Mouse (Mus musculus): ENCODE results near the gene Ccdc146. TPM values are rescaled to one million over a fixed set of nuclear protein-coding genes. Genes with fewer than 3 reads are reported as not detected.
A peak's percentile ranks its signal among the peaks of the same experiment; 100 is the strongest.

The Ccdc146 gene
- 2.7 and 3.0 TPM in 2 replicates for polyA plus RNA-seq (2014; fragmentation: Nextera tagmentation; extraction: Ambion mirVana)

- Histone ChIP-seq H3K27ac (replicated peaks in 1 of 2; ENCODE audit: control insufficient read depth in 1 of 2, insufficient read depth in 1 of 2, low read depth in 2 of 2, low read length in 2 of 2) (peak within 1 kb of the TSS; percentile 12 to 15), H3K4me3 (ENCODE audit: control insufficient read depth in 1 of 2, insufficient read depth in 1 of 2, low read depth in 1 of 2, low read length in 2 of 2) (peak within 1 kb of the TSS; percentile 73 to 86), H3K27me3 (ENCODE audit: control insufficient read depth, insufficient read depth, low read length) (no peaks in the 10 kb centered on the region), H3K36me3 (ENCODE audit: control insufficient read depth, insufficient read depth, low read length) (no peaks in the 10 kb centered on the region), H3K9ac (ENCODE audit: low read length) (peak within 1 kb of the TSS; percentile 77), H3K4me1 (ENCODE audit: control insufficient read depth in 2 of 2, insufficient read depth in 2 of 2, low read length in 2 of 2) (peaks cover 0 to 14% of the 10 kb centered on the region in 2 experiments; a peak in 2 of 4 replicates), H3K9me3 (ENCODE audit: control insufficient read depth, low read length) (no peaks in the 10 kb centered on the region), H3K4me2 (ENCODE audit: low read length) (peak within 1 kb of the TSS; percentile 88)
- peak; percentile 100 for ATAC-seq (ENCODE audit: insufficient number of reproducible peaks, insufficient read depth, low FRiP score, low read depth)
- under 1% methylated on average over 68 of the region's 68 CpGs for WGBS
These were observed at the start of gene Ccdc146, which contains the start of gene Fam185a for GRCm38 (mm10) chr5:21424614-21425602. Ccdc146 (minus strand) TSS chr5:21424677. Fam185a (plus strand) TSS chr5:21424958.

- Histone ChIP-seq H3K4me1 (ENCODE audit: control insufficient read depth in 2 of 2, insufficient read depth in 2 of 2, low read length in 2 of 2) (no peaks in the 10 kb centered on the region), H3K4me2 (ENCODE audit: low read length) (no peak overlapping the region), H3K4me3 (ENCODE audit: control insufficient read depth in 1 of 2, insufficient read depth in 1 of 2, low read depth in 1 of 2, low read length in 2 of 2) (no peak overlapping the region), H3K27me3 (ENCODE audit: control insufficient read depth, insufficient read depth, low read length) (no peaks in the 10 kb centered on the region), H3K27ac (replicated peaks in 1 of 2; ENCODE audit: control insufficient read depth in 1 of 2, insufficient read depth in 1 of 2, low read depth in 2 of 2, low read length in 2 of 2) (no peak overlapping the region), H3K9me3 (ENCODE audit: control insufficient read depth, low read length) (no peaks in the 10 kb centered on the region), H3K9ac (ENCODE audit: low read length) (no peak overlapping the region), H3K36me3 (ENCODE audit: control insufficient read depth, insufficient read depth, low read length) (0 out of 2 replicates have a peak, but pooled peaks cover 3% of the 10 kb centered on the region)
- WGBS = 92% methylated on average over 12 of the region's 12 CpGs
- ATAC-seq (ENCODE audit: insufficient number of reproducible peaks, insufficient read depth, low FRiP score, low read depth) = no peak
These were observed 43.6 kb upstream of the Ccdc146 start for GRCm38 (mm10) chr5:21468100-21468499.

GRCm38 (mm10) chr5:21467387-21467786 lies 42.9 kb upstream of the Ccdc146 start:
- Histone ChIP-seq H3K27ac (replicated peaks in 1 of 2; ENCODE audit: control insufficient read depth in 1 of 2, insufficient read depth in 1 of 2, low read depth in 2 of 2, low read length in 2 of 2) (no peak overlapping the region), H3K36me3 (ENCODE audit: control insufficient read depth, insufficient read depth, low read length) (0 out of 2 replicates have a peak, but pooled peaks cover 3% of the 10 kb centered on the region), H3K4me2 (ENCODE audit: low read length) (no peak overlapping the region), H3K27me3 (ENCODE audit: control insufficient read depth, insufficient read depth, low read length) (no peaks in the 10 kb centered on the region), H3K9me3 (ENCODE audit: control insufficient read depth, low read length) (no peaks in the 10 kb centered on the region), H3K9ac (ENCODE audit: low read length) (no peak overlapping the region), H3K4me1 (ENCODE audit: control insufficient read depth in 2 of 2, insufficient read depth in 2 of 2, low read length in 2 of 2) (no peaks in the 10 kb centered on the region), H3K4me3 (ENCODE audit: control insufficient read depth in 1 of 2, insufficient read depth in 1 of 2, low read depth in 1 of 2, low read length in 2 of 2) (no peak overlapping the region)
- no peak for ATAC-seq (ENCODE audit: insufficient number of reproducible peaks, insufficient read depth, low FRiP score, low read depth)
- WGBS = 69% methylated on average over 7 of the region's 7 CpGs

GRCm38 (mm10) chr5:21440833-21441530 lies 16.5 kb upstream of the Ccdc146 start:
- Histone ChIP-seq H3K4me2 (ENCODE audit: low read length) (no peak overlapping the region), H3K4me3 (ENCODE audit: control insufficient read depth in 1 of 2, insufficient read depth in 1 of 2, low read depth in 1 of 2, low read length in 2 of 2) (no peak overlapping the region), H3K4me1 (ENCODE audit: control insufficient read depth in 2 of 2, insufficient read depth in 2 of 2, low read length in 2 of 2) (peaks cover 6 to 15% of the 10 kb centered on the region in 2 experiments), H3K36me3 (ENCODE audit: control insufficient read depth, insufficient read depth, low read length) (no peaks in the 10 kb centered on the region), H3K9me3 (ENCODE audit: control insufficient read depth, low read length) (no peaks in the 10 kb centered on the region), H3K27ac (replicated peaks in 1 of 2; ENCODE audit: control insufficient read depth in 1 of 2, insufficient read depth in 1 of 2, low read depth in 2 of 2, low read length in 2 of 2) (peak overlapping the region; percentile 44 to 51; a peak in 3 of 4 replicates), H3K9ac (ENCODE audit: low read length) (no peak overlapping the region), H3K27me3 (ENCODE audit: control insufficient read depth, insufficient read depth, low read length) (no peaks in the 10 kb centered on the region)
- no peak for ATAC-seq (ENCODE audit: insufficient number of reproducible peaks, insufficient read depth, low FRiP score, low read depth)
- WGBS = 38% methylated on average over 8 of the region's 8 CpGs

- H3K27me3 ChIP-seq (ENCODE audit: control insufficient read depth, insufficient read depth, low read length) = no peaks in the 10 kb centered on the region
- no peak overlapping the region for H3K4me2 ChIP-seq (ENCODE audit: low read length)
- 68% methylated on average over 7 of the region's 7 CpGs for WGBS
- H3K9ac ChIP-seq (ENCODE audit: low read length) = no peak overlapping the region
- H3K36me3 ChIP-seq (ENCODE audit: control insufficient read depth, insufficient read depth, low read length) = no peaks in the 10 kb centered on the region
- H3K9me3 ChIP-seq (ENCODE audit: control insufficient read depth, low read length) = no peaks in the 10 kb centered on the region
- H3K4me3 ChIP-seq (ENCODE audit: control insufficient read depth in 1 of 2, insufficient read depth in 1 of 2, low read depth in 1 of 2, low read length in 2 of 2) = no peak overlapping the region
- peaks cover 6 to 15% of the 10 kb centered on the region in 2 experiments for H3K4me1 ChIP-seq (ENCODE audit: control insufficient read depth in 2 of 2, insufficient read depth in 2 of 2, low read length in 2 of 2)
- ATAC-seq (ENCODE audit: insufficient number of reproducible peaks, insufficient read depth, low FRiP score, low read depth) = no peak
- no peak overlapping the region for H3K27ac ChIP-seq (replicated peaks in 1 of 2; ENCODE audit: control insufficient read depth in 1 of 2, insufficient read depth in 1 of 2, low read depth in 2 of 2, low read length in 2 of 2)
These were observed 15.1 kb upstream of the Ccdc146 start for GRCm38 (mm10) chr5:21439446-21440110.

- WGBS = 85% methylated on average over 9 of the region's 9 CpGs
- Histone ChIP-seq H3K4me2 (ENCODE audit: low read length) (no peak overlapping the region), H3K4me1 (ENCODE audit: control insufficient read depth in 2 of 2, insufficient read depth in 2 of 2, low read length in 2 of 2) (peaks cover 6 to 15% of the 10 kb centered on the region in 2 experiments), H3K4me3 (ENCODE audit: control insufficient read depth in 1 of 2, insufficient read depth in 1 of 2, low read depth in 1 of 2, low read length in 2 of 2) (no peak overlapping the region), H3K9ac (ENCODE audit: low read length) (no peak overlapping the region), H3K36me3 (ENCODE audit: control insufficient read depth, insufficient read depth, low read length) (no peaks in the 10 kb centered on the region), H3K27ac (replicated peaks in 1 of 2; ENCODE audit: control insufficient read depth in 1 of 2, insufficient read depth in 1 of 2, low read depth in 2 of 2, low read length in 2 of 2) (no peak overlapping the region), H3K27me3 (ENCODE audit: control insufficient read depth, insufficient read depth, low read length) (no peaks in the 10 kb centered on the region), H3K9me3 (ENCODE audit: control insufficient read depth, low read length) (no peaks in the 10 kb centered on the region)
- no peak for ATAC-seq (ENCODE audit: insufficient number of reproducible peaks, insufficient read depth, low FRiP score, low read depth)
These were observed 14.0 kb upstream of the Ccdc146 start for GRCm38 (mm10) chr5:21438428-21438827.

GRCm38 (mm10) chr5:21436471-21436975 lies 12.0 kb upstream of the Ccdc146 start:
- Histone ChIP-seq H3K9ac (ENCODE audit: low read length) (no peak overlapping the region), H3K4me2 (ENCODE audit: low read length) (no peak overlapping the region), H3K27me3 (ENCODE audit: control insufficient read depth, insufficient read depth, low read length) (no peaks in the 10 kb centered on the region), H3K36me3 (ENCODE audit: control insufficient read depth, insufficient read depth, low read length) (peaks cover 4% of the 10 kb centered on the region; the same call in 1 of the 2 replicates), H3K27ac (replicated peaks in 1 of 2; ENCODE audit: control insufficient read depth in 1 of 2, insufficient read depth in 1 of 2, low read depth in 2 of 2, low read length in 2 of 2) (no peak overlapping the region), H3K4me3 (ENCODE audit: control insufficient read depth in 1 of 2, insufficient read depth in 1 of 2, low read depth in 1 of 2, low read length in 2 of 2) (no peak overlapping the region), H3K9me3 (ENCODE audit: control insufficient read depth, low read length) (no peaks in the 10 kb centered on the region), H3K4me1 (ENCODE audit: control insufficient read depth in 2 of 2, insufficient read depth in 2 of 2, low read length in 2 of 2) (peaks cover 6 to 10% of the 10 kb centered on the region in 2 experiments)
- ATAC-seq (ENCODE audit: insufficient number of reproducible peaks, insufficient read depth, low FRiP score, low read depth) = no peak
- WGBS = 62% methylated on average over 8 of the region's 8 CpGs
